Mouse (Mus musculus): Measurements from ENCODE around the gene Fbxo42. TPM values are rescaled to one million over a fixed set of nuclear protein-coding genes. Genes with fewer than 3 reads are reported as not detected.

The Fbxo42 gene
- 16.3 and 21.8 TPM in 2 replicates for polyA plus RNA-seq (2016; fragmentation: Nextera tagmentation; extraction: Ambion mirVana)

DNA sequence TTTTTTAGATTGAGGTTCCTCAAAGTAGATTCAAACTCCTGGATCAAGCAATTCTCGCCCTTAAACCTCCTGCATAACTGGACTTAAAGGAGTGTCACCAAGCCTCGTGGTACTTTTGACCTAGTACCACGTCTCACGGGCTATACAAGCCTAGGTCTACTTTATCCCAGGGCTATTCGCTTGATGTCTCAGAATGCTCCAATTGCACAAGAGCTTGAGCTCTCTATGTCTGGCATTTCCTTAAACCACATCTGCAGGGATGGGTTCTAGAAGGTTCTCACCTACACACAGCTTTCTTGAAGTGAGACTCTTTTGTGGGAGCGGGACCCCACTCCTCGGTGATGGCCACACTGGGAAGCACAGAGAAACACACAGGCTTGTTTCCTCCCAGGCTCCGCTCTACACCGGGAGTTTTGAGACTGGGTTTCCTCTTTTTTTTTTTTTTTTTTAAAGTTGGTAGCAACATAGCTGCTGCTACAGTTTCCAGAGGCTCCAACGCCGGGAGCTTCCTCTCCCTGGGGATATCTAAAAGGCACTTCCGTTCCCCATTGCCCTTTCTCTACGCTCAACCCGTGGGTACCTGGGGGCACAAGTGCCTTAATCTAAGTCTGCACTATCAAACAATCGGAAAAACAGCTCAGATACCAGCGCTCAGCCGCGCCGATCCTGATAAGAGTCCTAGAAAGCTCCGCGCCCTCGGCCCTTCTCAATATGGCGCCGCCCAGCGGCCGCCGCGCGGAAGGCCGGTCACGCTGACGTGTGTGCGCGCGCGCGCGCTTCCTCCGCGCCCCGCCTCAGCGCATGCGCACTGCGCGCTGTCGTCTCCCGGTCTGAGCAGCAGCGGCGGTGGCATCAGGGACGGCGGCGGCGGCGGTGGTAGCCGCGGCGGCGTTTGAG lies at the start of gene Fbxo42:
Gene Fbxo42 (plus strand): TSS at position 802 of the 897 bp plus-strand sequence.
- Histone ChIP-seq H3K4me3 (peak within 1 kb of the TSS; percentile 99), H3K27ac (peak within 1 kb of the TSS; percentile 96), H3K4me1 (peaks cover 31% of the 10 kb centered on the region), H3K9me3 (no peaks in the 10 kb centered on the region), H3K36me3 (no peaks in the 10 kb centered on the region), H3K27me3 (ENCODE audit: insufficient read depth, poor library complexity, severe bottlenecking) (no peaks in the 10 kb centered on the region)
- DNase-seq (ENCODE audit: low spot score), result peak; percentile 92
- whole genome bisulfite sequencing, result 7% methylated on average over 58 of the region's 58 CpGs

DNA sequence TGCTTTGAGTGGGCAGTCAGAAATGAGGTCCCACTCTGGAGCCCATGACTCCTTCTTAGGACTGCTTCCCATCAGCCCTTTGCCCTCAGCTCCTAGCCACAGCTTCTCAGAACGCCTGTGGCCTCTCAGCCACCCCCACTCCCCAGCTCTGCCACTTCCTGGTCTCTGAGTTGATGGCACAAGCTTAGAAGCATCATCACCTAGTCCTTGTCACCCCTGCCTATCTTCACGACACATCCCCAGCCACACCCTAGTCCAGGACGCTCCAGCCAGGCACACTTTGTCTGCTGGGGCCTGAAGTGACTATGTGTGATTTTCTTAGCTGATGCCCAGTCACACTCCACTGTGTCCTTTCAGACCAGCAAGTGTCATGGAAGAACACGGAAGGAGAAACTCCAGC lies 48.8 kb upstream of the Fbxo42 start:
- H3K4me1 ChIP-seq, result peaks cover 22% of the 10 kb centered on the region; the same call in 1 of the 2 replicates
- no peaks in the 10 kb centered on the region for H3K36me3 ChIP-seq
- H3K27ac ChIP-seq, result no peak overlapping the region
- DNase-seq (ENCODE audit: low spot score), result no peak
- H3K9me3 ChIP-seq, result no peaks in the 10 kb centered on the region
- no peak overlapping the region for H3K4me3 ChIP-seq
- 50% methylated on average over 4 of the region's 4 CpGs for WGBS
- no peaks in the 10 kb centered on the region for H3K27me3 ChIP-seq (ENCODE audit: insufficient read depth, poor library complexity, severe bottlenecking)

- Histone ChIP-seq H3K4me3 (no peak overlapping the region), H3K27ac (no peak overlapping the region), H3K36me3 (no peaks in the 10 kb centered on the region), H3K4me1 (peaks cover 24% of the 10 kb centered on the region; the same call in 1 of the 2 replicates), H3K27me3 (ENCODE audit: insufficient read depth, poor library complexity, severe bottlenecking) (no peaks in the 10 kb centered on the region), H3K9me3 (no peaks in the 10 kb centered on the region)
- WGBS, result 67% methylated on average over 5 of the region's 5 CpGs
- no peak for DNase-seq (ENCODE audit: low spot score)
Measured at GRCm38 (mm10) chr4:141099956-141100355, 47.8 kb upstream of the Fbxo42 start.

DNA sequence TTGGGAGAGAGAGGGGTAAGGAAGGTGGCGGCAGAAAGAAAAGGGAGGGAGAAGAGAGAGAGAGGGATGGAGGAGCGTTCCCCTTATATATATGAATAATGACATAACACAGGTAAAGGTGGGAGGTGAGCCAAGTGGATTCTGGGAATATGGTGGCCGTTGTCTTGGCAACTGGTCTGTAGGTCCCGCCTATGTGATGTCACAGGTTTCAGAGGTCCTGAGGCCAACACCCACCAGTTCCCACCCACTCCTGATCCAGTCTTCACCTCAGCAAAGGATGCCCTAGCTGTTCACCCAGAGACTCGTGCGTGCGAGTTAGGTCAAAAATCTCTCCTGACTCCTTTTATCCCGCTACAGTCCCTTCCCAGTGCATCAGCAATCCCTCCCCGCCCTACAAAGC lies 46.4 kb upstream of the Fbxo42 start:
- 91% methylated on average over 9 of the region's 9 CpGs for WGBS
- Histone ChIP-seq H3K27ac (no peak overlapping the region), H3K4me3 (no peak overlapping the region), H3K9me3 (no peaks in the 10 kb centered on the region), H3K4me1 (peaks cover 33% of the 10 kb centered on the region; the same call in 1 of the 2 replicates), H3K36me3 (no peaks in the 10 kb centered on the region), H3K27me3 (ENCODE audit: insufficient read depth, poor library complexity, severe bottlenecking) (no peaks in the 10 kb centered on the region)
- DNase-seq (ENCODE audit: low spot score), result no peak

DNA sequence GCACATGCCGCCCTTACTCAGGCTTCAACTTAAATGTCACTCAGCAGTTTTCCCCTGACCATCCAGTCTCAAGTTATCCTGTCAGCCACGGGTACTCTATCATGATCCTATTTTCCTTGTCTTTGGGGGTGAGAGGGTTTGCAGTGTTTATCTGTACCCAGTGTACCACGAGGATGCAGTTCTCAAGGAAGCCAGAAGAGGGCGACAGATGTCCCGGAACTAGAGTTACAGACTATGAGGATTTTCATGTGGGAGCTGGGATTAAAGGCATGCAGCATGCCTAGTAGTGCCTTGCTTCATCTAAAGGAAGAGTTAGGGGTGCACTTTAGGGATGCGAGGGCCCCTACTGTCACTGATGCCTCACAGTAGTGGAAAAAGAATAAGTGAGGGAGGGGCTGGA lies 45.9 kb upstream of the Fbxo42 start:
- Histone ChIP-seq H3K27ac (no peak overlapping the region), H3K36me3 (no peaks in the 10 kb centered on the region), H3K27me3 (ENCODE audit: insufficient read depth, poor library complexity, severe bottlenecking) (no peaks in the 10 kb centered on the region), H3K4me3 (no peak overlapping the region), H3K9me3 (no peaks in the 10 kb centered on the region), H3K4me1 (peaks cover 31% of the 10 kb centered on the region; the same call in 1 of the 2 replicates)
- DNase-seq (ENCODE audit: low spot score), result no peak
- 56% methylated on average over 6 of the region's 6 CpGs for WGBS

GRCm38 (mm10) chr4:141106526-141107183 lies 41.1 kb upstream of the Fbxo42 start:
- H3K27me3 ChIP-seq (ENCODE audit: insufficient read depth, poor library complexity, severe bottlenecking), result no peaks in the 10 kb centered on the region
- H3K4me3 ChIP-seq, result no peak overlapping the region
- peaks cover 20% of the 10 kb centered on the region for H3K36me3 ChIP-seq
- H3K4me1 ChIP-seq, result peaks cover 25% of the 10 kb centered on the region
- no peak overlapping the region for H3K27ac ChIP-seq
- H3K9me3 ChIP-seq, result no peaks in the 10 kb centered on the region; the same call in 1 of the 2 replicates
- DNase-seq (ENCODE audit: low spot score), result no peak
- 84% methylated on average over 16 of the region's 16 CpGs for WGBS

- 21% methylated on average over 10 of the region's 10 CpGs for WGBS
- peaks cover 25% of the 10 kb centered on the region for H3K4me1 ChIP-seq
- no peak overlapping the region for H3K4me3 ChIP-seq
- peak; percentile 87 for DNase-seq (ENCODE audit: low spot score)
- no peak overlapping the region for H3K27ac ChIP-seq
- no peaks in the 10 kb centered on the region for H3K27me3 ChIP-seq (ENCODE audit: insufficient read depth, poor library complexity, severe bottlenecking)
- H3K9me3 ChIP-seq, result no peaks in the 10 kb centered on the region; the same call in 1 of the 2 replicates
- H3K36me3 ChIP-seq, result peaks cover 36% of the 10 kb centered on the region
Measured at GRCm38 (mm10) chr4:141108196-141108732, 39.4 kb upstream of the Fbxo42 start.

DNA sequence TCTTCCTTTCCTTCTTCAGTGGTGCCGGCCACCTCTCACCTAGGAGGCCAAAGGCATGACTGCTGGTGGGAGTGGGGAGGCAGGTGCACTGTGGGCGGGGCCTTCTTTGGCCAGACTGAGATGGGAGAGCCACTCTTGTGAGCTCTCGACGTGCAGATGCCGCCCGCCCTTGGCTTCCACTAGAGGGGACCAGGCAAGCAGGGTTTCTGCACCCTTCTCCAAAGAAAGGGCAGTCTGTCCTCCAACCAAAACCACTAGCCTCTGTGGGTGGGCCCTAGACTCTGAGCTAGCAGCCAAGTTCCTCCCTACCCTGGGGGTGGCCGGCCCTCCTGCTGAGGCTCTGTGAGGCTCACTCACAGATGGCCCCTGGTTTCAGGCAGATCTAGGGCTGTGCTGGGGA lies 33.9 kb upstream of the Fbxo42 start:
- Histone ChIP-seq H3K4me3 (no peak overlapping the region), H3K36me3 (peaks cover 88% of the 10 kb centered on the region), H3K4me1 (peaks cover 30% of the 10 kb centered on the region), H3K27ac (0 out of 2 replicates have a peak overlapping the region, but pooled peaks have one; percentile 36), H3K27me3 (ENCODE audit: insufficient read depth, poor library complexity, severe bottlenecking) (no peaks in the 10 kb centered on the region), H3K9me3 (no peaks in the 10 kb centered on the region; the same call in 1 of the 2 replicates)
- no peak for DNase-seq (ENCODE audit: low spot score)
- WGBS, result 90% methylated on average over 7 of the region's 7 CpGs

DNA sequence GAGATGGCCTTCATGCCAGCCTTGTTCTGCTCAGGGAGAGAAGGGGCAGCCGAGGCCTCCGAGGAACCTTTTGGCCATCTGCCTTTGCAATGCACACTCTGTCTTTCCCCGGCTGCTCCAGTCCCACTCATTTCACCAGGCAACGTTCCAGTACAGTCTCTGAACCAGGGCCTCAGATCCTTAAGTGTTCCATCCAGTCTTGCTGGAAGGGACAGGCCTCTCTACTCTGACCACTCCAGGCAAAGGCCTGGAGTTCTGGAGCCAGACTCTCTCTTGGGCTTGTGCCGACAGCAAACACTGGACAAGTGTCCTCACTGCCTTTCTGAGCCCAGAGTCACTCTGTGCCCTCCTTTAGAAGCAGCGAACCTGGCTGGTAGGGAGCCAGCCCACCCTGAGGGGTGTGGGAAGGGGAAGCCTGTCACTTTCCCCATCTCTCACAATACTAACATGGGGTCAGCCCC lies 33.2 kb upstream of the Fbxo42 start:
- no peak for DNase-seq (ENCODE audit: low spot score)

GRCm38 (mm10) chr4:141115398-141115797 lies 32.3 kb upstream of the Fbxo42 start:
- Histone ChIP-seq H3K4me3 (no peak overlapping the region), H3K4me1 (peaks cover 40% of the 10 kb centered on the region), H3K27ac (peak overlapping the region; percentile 47; the same call in 1 of the 2 replicates), H3K9me3 (no peaks in the 10 kb centered on the region; the same call in 1 of the 2 replicates), H3K36me3 (peaks cover 87% of the 10 kb centered on the region), H3K27me3 (ENCODE audit: insufficient read depth, poor library complexity, severe bottlenecking) (no peaks in the 10 kb centered on the region)
- WGBS, result 83% methylated on average over 8 of the region's 8 CpGs
- DNase-seq (ENCODE audit: low spot score), result no peak

More for the DNA sequence above, 33.2 kb upstream of the Fbxo42 start:
- H3K36me3 ChIP-seq, result peaks cover 93% of the 10 kb centered on the region
- H3K4me1 ChIP-seq, result peaks cover 34% of the 10 kb centered on the region
- H3K27me3 ChIP-seq (ENCODE audit: insufficient read depth, poor library complexity, severe bottlenecking), result no peaks in the 10 kb centered on the region
- H3K27ac ChIP-seq, result peak overlapping the region; percentile 36; the same call in 1 of the 2 replicates
- 90% methylated on average over 6 of the region's 6 CpGs for WGBS
- H3K4me3 ChIP-seq, result no peak overlapping the region
- H3K9me3 ChIP-seq, result no peaks in the 10 kb centered on the region; the same call in 1 of the 2 replicates

DNA sequence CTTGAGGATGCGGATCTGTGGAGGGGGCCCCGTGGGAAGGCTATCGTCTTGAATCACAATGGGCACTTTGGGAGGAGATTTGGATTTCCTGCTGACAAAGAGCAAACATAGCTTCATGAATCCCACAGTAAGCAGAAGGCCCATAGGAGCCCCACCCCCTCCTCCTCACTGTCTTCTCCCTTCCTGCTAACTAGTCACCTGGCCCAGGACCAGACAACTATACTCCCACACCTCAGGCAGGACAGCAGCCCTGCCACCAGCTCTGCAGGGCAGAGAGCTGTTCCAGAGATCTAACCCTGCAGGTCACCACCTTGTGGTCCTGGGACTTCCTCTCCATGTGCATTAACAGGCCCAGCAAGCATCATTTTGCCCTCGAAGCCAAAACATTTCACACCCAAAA lies 29.0 kb upstream of the Fbxo42 start:
- WGBS, result 71% methylated on average over 4 of the region's 4 CpGs
- H3K9me3 ChIP-seq, result no peaks in the 10 kb centered on the region
- 0 out of 2 replicates have a peak overlapping the region, but pooled peaks have one; percentile 38 for H3K27ac ChIP-seq
- H3K4me1 ChIP-seq, result peaks cover 63% of the 10 kb centered on the region
- no peaks in the 10 kb centered on the region for H3K27me3 ChIP-seq (ENCODE audit: insufficient read depth, poor library complexity, severe bottlenecking)
- H3K4me3 ChIP-seq, result no peak overlapping the region
- H3K36me3 ChIP-seq, result peaks cover 55% of the 10 kb centered on the region
- DNase-seq (ENCODE audit: low spot score), result no peak

DNA sequence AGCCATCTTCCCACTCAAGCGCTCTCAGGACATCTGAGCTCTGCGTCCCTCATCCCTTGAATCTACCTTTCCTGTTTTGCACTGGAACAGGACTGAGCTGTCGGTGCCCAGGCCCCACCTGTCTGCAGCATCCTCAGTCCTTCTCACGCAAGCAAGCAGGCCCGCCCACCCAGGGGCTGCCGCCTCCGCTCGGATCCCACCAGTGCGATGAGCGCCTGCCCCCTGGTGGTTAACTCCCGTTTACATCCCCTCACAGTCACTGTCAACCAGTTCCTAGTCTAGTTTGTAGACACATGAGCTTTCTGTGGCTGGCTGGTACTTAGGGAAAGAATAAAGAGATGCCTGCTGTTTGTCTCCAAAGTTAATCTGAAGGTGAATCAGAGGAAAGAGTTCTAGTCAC lies 27.0 kb upstream of the Fbxo42 start:
- H3K4me1 ChIP-seq, result peaks cover 69% of the 10 kb centered on the region
- H3K9me3 ChIP-seq, result no peaks in the 10 kb centered on the region
- no peaks in the 10 kb centered on the region for H3K27me3 ChIP-seq (ENCODE audit: insufficient read depth, poor library complexity, severe bottlenecking)
- no peak overlapping the region for H3K27ac ChIP-seq
- WGBS, result 32% methylated on average over 11 of the region's 11 CpGs
- no peak for DNase-seq (ENCODE audit: low spot score)
- H3K36me3 ChIP-seq, result peaks cover 36% of the 10 kb centered on the region
- no peak overlapping the region for H3K4me3 ChIP-seq

Measured in heart, embryonic 10.5 days (tissue).